Mouse (Mus musculus) limb, embryonic 11.5 days (tissue): ENCODE data around the gene Disp1. TPM values are rescaled to one million over a fixed set of nuclear protein-coding genes. Genes with fewer than 3 reads are reported as not detected.

Experiments used
- ATAC-seq: fragments of 200-750 bp; cut with Nextera tagmentation; 2 replicates; pipeline ENCODE4 v1.8.0; 2017; ENCODE audit warnings: low read depth; ENCODE audit not compliant: insufficient number of reproducible peaks, low FRiP score, low TSS enrichment
- DNase-seq: peaks from one replicate; pipeline ENCODE4 v3.0.0-alpha.2; 2015; ENCODE audit warnings: low spot score
- H3K27ac ChIP-seq: fragments of 300-500 bp; sonication (generic); replicated peaks from 2 replicates; pipeline ENCODE4 v1.5.1; 2014; ENCODE audit warnings: low read depth, mild to moderate bottlenecking, low read length
- H3K27me3 ChIP-seq: fragments of 300-500 bp; sonication (generic); 2 replicates; pipeline ENCODE4 v1.6.1; 2014; ENCODE audit warnings: mild to moderate bottlenecking, low read length, mixed read lengths; ENCODE audit not compliant: control insufficient read depth, insufficient read depth
- H3K36me3 ChIP-seq: fragments of 300-500 bp; sonication (generic); 2 replicates; pipeline ENCODE4 v1.6.1; 2014; ENCODE audit warnings: mild to moderate bottlenecking, low read length, moderate library complexity, mixed read lengths; ENCODE audit not compliant: control insufficient read depth, insufficient read depth
- H3K4me1 ChIP-seq: fragments of 300-500 bp; sonication (generic); 2 replicates; pipeline ENCODE4 v1.6.1; 2014; ENCODE audit warnings: low read length, mixed read lengths; ENCODE audit not compliant: control insufficient read depth, insufficient read depth
- H3K4me2 ChIP-seq: fragments of 300-500 bp; sonication (generic); 2 replicates; pipeline ENCODE4 v1.6.1; 2014; ENCODE audit warnings: low read depth, mild to moderate bottlenecking, moderate library complexity; ENCODE audit not compliant: severe bottlenecking
- H3K4me3 ChIP-seq: fragments of 300-500 bp; sonication (generic); 2 replicates; pipeline ENCODE4 v1.5.1; 2014; ENCODE audit warnings: low read depth, low read length
- H3K9ac ChIP-seq: fragments of 300-500 bp; sonication (generic); 2 replicates; pipeline ENCODE4 v1.6.1; 2014; ENCODE audit warnings: mild to moderate bottlenecking, low read length
- H3K9me3 ChIP-seq: fragments of 300-500 bp; sonication (generic); 2 replicates; pipeline ENCODE4 v1.6.1; 2016; ENCODE audit warnings: low read length; ENCODE audit not compliant: control insufficient read depth
- whole genome bisulfite sequencing: fragments of 180-500 bp; shearing (Covaris S2); extraction: QIAGEN DNeasy Blood & Tissue Kit; methylation state at CpG from one replicate; pipeline ENCODE4 v1.1.7; 2014; 5-methylcytosine and 5-hydroxymethylcytosine counted together
- polyA plus RNA-seq: library from polyadenylated mRNA; unstranded; fragments of >200 nt; fragmentation: Nextera tagmentation; extraction: Ambion mirVana; gene quantifications from 2 replicates; pipeline ENCODE4 v1.2.1, GENCODE M21; 2014

The Disp1 gene
- polyA plus RNA-seq, 1 experiment from 2014 or later = 19.3 TPM

DNA sequence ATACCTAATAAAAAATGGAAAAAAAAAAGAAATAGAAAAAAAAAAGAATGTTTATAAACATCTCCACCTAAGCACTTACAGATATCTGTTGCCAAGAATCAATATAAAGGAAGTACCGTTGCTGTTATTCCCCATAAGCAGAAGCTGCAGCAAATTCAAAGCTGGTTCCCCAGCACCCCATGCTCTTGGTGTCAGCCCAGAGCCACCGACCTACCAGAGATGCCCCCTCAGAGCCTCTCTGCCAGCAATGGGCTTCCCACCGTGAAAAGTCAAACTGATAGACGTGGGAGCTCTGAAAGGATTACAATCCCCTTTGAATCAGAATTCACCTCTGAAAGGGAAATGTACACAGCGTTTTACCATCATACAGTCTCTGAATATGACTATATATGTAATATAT is 78.8 kb downstream of the Disp1 start:
- H3K4me3 ChIP-seq = no peak overlapping the region
- H3K9me3 ChIP-seq = no peaks in the 10 kb centered on the region
- peaks cover 58% of the 10 kb centered on the region for H3K4me1 ChIP-seq
- DNase-seq (no peak), ATAC-seq (no peak)
- H3K27me3 ChIP-seq = no peaks in the 10 kb centered on the region
- no peaks in the 10 kb centered on the region for H3K36me3 ChIP-seq
- H3K4me2 ChIP-seq = no peak overlapping the region
- H3K9ac ChIP-seq = no peak overlapping the region
- no peak overlapping the region for H3K27ac ChIP-seq
- 61% methylated on average over 5 of the region's 5 CpGs for WGBS

DNA sequence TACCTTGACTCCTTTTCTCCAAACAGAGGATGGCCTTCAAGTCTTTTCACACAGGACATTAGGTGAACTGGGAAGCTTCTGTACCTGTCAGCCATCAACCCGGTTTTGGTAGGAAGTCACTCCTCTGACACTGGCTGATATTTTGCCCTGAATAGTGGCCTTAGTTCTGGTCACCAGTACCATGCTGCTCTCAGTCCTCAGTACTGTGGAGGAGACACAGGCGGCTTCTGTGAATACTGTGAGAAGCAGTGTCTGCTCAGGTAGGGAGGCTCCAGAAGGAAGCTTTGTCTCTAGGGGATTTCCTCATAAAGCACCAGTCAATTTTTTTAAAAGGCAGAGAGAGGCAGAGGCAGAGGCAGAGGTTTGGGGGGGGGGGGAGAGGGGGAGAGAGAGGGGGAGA is 80.0 kb downstream of the Disp1 start:
- ATAC-seq (no peak), DNase-seq (no peak)
- H3K9me3 ChIP-seq = no peaks in the 10 kb centered on the region
- H3K27me3 ChIP-seq = no peaks in the 10 kb centered on the region
- no peaks in the 10 kb centered on the region for H3K36me3 ChIP-seq
- H3K4me2 ChIP-seq = no peak overlapping the region
- H3K9ac ChIP-seq = no peak overlapping the region
- H3K4me3 ChIP-seq = no peak overlapping the region
- no peak overlapping the region for H3K27ac ChIP-seq
- WGBS = 37% methylated on average over 2 of the region's 2 CpGs
- H3K4me1 ChIP-seq = peaks cover 52% of the 10 kb centered on the region

DNA sequence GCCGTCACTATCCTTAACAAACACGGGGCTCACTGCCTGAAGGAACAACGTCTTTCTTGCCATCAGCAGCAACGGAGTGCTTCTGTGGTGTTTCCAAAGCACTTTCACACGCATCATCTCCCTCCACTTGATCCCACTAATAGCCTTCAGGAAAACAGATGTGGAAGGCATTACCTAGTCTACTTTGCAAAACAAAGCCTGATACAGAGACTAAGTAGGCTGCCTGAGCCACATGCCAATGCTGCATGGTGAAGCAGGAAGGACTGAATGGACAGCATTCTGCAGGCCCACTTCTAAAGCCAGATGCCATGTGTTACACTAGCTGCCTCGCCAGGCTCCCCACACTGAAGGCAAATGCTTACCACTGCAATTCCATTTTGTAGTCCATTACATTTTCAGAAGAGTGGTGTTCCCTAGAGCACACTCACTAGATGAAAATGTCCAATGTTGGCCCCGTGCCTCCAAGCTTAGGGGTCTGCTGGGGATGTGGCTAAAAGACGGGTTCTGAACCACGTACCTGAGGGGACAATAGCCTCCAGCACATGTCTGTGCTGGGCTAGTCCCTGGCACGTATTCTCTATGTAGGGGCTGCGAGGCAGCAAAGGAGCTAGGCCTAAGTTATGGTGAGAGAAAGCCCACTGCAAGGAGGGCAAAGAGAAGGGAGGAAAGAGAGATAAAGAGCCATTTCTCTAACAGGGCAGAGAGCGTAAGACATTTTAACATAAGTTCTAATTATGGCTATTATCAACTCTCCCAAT is 80.6 kb downstream of the Disp1 start:
- peak; percentile 44; the same call in 1 of the 2 replicates for ATAC-seq
- no peak overlapping the region for H3K4me3 ChIP-seq
- peak; percentile 54 for DNase-seq

GRCm38 (mm10) chr1:183138088-183138487 is 83.2 kb downstream of the Disp1 start:
- Histone ChIP-seq H3K4me1 (peaks cover 35% of the 10 kb centered on the region), H3K27ac (no peak overlapping the region), H3K9ac (no peak overlapping the region), H3K4me3 (no peak overlapping the region), H3K36me3 (no peaks in the 10 kb centered on the region), H3K9me3 (no peaks in the 10 kb centered on the region), H3K27me3 (no peaks in the 10 kb centered on the region), H3K4me2 (no peak overlapping the region)
- WGBS = 43% methylated on average over 4 of the region's 4 CpGs
- no peak for ATAC-seq
- DNase-seq = no peak

More for the DNA sequence above, 80.6 kb downstream of the Disp1 start:
- 41% methylated on average over 12 of the region's 12 CpGs for WGBS
- no peaks in the 10 kb centered on the region for H3K9me3 ChIP-seq
- H3K4me2 ChIP-seq = no peak overlapping the region
- H3K27me3 ChIP-seq = no peaks in the 10 kb centered on the region
- peaks cover 49% of the 10 kb centered on the region for H3K4me1 ChIP-seq
- no peaks in the 10 kb centered on the region for H3K36me3 ChIP-seq
- H3K9ac ChIP-seq = no peak overlapping the region
- peak overlapping the region; percentile 53 for H3K27ac ChIP-seq

DNA sequence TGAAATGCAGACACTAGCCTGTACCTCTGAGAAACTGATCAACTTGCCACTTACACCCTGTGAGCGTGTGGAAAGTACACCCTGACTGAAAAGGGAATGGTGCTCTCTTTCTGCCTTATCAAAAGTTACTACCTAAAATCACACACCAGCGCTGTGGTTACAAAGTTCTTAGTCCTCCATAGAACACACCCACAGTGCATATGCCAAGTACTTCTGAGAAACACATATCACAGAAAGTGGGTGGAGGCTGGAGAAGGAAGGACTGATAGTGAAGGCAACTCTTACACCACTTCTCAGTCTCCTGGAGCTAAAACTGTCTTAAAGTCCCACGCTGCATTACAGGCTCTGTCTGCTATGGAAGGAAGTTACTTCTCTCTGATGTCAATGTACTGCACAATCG is 86.9 kb downstream of the Disp1 start:
- ATAC-seq (no peak), DNase-seq (no peak)
- Histone ChIP-seq H3K9me3 (no peaks in the 10 kb centered on the region), H3K9ac (no peak overlapping the region), H3K4me3 (no peak overlapping the region), H3K4me2 (no peak overlapping the region), H3K27me3 (no peaks in the 10 kb centered on the region), H3K4me1 (peaks cover 10% of the 10 kb centered on the region), H3K27ac (no peak overlapping the region), H3K36me3 (no peaks in the 10 kb centered on the region)
- WGBS = 95% methylated on average over 4 of the region's 4 CpGs

DNA sequence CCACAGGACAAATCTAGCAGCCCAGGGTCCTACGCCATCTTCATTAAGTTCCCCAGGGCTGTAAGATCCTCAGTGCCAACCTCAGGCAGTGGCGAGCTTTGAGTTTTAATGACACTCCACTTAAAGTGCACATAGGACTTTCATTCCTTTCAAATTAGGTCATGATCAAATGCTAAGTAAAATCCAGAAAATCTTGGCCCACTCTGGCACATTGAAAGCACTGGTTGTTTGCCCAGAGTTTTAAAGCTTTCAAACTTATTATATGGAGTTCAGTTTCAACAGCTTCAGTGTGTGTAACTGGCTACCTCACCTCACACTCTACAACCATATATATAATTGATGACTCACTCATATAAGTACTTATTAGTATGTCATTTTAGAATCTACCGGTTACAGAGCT is 87.9 kb downstream of the Disp1 start:
- WGBS = 69% methylated on average over 3 of the region's 3 CpGs
- Histone ChIP-seq H3K4me1 (peaks cover 7% of the 10 kb centered on the region), H3K27ac (no peak overlapping the region), H3K4me2 (no peak overlapping the region), H3K27me3 (no peaks in the 10 kb centered on the region), H3K4me3 (no peak overlapping the region), H3K36me3 (no peaks in the 10 kb centered on the region), H3K9me3 (no peaks in the 10 kb centered on the region), H3K9ac (no peak overlapping the region)
- ATAC-seq (no peak), DNase-seq (no peak)

DNA sequence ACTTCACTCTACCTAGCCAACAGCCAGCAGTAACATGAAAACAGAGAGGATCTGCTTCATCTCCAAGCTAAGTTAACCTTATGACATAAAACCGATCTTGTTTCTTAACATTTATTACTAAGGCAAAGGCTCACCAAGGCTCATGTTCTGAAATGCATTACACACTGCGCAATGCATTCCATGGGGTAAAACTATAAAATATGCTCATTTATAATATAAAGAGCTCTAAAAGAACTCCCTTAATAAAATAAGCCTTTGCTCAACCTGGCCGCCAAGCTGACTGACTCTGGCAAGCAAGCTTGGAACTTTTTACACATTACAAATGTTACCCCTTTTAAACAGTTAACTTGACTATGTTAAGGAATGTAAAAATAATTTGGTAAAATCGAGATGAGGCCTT is 94.1 kb downstream of the Disp1 start:
- H3K9ac ChIP-seq = no peak overlapping the region
- ATAC-seq (no peak), DNase-seq (no peak)
- no peaks in the 10 kb centered on the region for H3K9me3 ChIP-seq
- H3K27ac ChIP-seq = no peak overlapping the region
- H3K4me2 ChIP-seq = no peak overlapping the region
- H3K4me1 ChIP-seq = peaks cover 11% of the 10 kb centered on the region
- H3K4me3 ChIP-seq = no peak overlapping the region
- no peaks in the 10 kb centered on the region for H3K36me3 ChIP-seq
- H3K27me3 ChIP-seq = no peaks in the 10 kb centered on the region
- WGBS = 86% methylated on average over 4 of the region's 4 CpGs

DNA sequence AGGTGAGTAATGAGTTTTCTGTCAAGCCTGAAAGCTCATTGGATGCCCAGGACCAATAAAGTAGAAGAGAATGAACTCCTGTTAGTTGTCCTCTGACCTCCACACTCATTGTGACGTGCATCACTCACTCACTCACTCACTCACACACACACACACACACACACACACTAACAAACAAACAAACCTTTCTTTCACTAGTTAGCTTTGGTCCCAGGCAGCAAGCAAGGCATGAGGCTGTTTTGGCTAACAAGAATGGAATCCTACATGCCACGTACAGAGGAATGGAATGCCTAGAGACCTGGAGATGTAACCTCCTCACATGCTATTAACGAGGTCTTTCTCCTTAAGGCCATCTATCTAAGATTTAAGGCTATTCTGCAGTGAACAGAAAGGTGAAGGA is 97.6 kb downstream of the Disp1 start:
- H3K36me3 ChIP-seq = no peaks in the 10 kb centered on the region
- ATAC-seq (no peak), DNase-seq (no peak)
- peaks cover 14% of the 10 kb centered on the region for H3K4me1 ChIP-seq
- H3K4me3 ChIP-seq = no peak overlapping the region
- H3K9me3 ChIP-seq = no peaks in the 10 kb centered on the region
- 24% methylated on average over 3 of the region's 3 CpGs for WGBS
- no peak overlapping the region for H3K27ac ChIP-seq
- no peak overlapping the region for H3K9ac ChIP-seq
- no peaks in the 10 kb centered on the region for H3K27me3 ChIP-seq
- no peak overlapping the region for H3K4me2 ChIP-seq
